Mouse (Mus musculus): Measurements from ENCODE around the gene Lrrc39.

Gene Lrrc39

GRCm38 (mm10) chr3:116614295-116614892 is 51.6 kb downstream of the Lrrc39 start, which contains the start of gene Trmt13:
TSS of gene Trmt13 (minus strand) at chr3:116614587.
- no peak for DNase-seq

GRCm38 (mm10) chr3:116615318-116616068 is 52.7 kb downstream of the Lrrc39 start:
- no peak for DNase-seq

GRCm38 (mm10) chr3:116618855-116619254 is 56.1 kb downstream of the Lrrc39 start:
- no peak for DNase-seq

GRCm38 (mm10) chr3:116620636-116621370 is 58.0 kb downstream of the Lrrc39 start:
- DNase-seq = no peak

- no peak for DNase-seq
These were observed 59.9 kb downstream of the Lrrc39 start for GRCm38 (mm10) chr3:116622641-116623040.

GRCm38 (mm10) chr3:116631459-116631858 is 68.7 kb downstream of the Lrrc39 start:
- no peak for DNase-seq
